Mouse (Mus musculus) kidney, postnatal 4 days (tissue): ENCODE data around the gene Pygm.

Experiments used
- DNase-seq, 2 experiments: peaks; one replicate each; pipeline ENCODE4 v3.0.0; 2021; ENCODE audit warnings: mixed read lengths in 2 of 2

Gene Pygm

GRCm38 (mm10) chr19:6354030-6354429, 30.2 kb upstream of the Pygm start:
- DNase-seq: no peak

DNA sequence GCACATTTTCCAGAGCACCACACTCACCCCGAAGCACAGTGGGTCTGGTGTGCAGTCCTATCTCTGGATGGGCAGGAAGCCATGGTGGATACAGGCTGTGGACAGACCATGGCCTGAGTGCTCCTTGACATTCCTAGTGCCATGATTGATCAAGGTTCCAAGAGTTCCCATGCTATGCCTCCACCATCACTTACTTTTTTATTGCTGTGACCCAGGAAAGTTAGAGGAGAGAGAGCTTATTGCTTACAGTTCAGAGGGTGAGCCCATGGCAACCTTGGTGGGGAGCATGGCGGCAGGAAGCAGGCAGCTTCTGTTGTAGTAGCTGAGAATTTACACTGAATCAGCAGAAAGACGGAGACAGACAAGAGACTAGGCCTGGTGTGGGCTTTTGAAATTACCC, 22.9 kb upstream of the Pygm start:
- DNase-seq: no peak

DNA sequence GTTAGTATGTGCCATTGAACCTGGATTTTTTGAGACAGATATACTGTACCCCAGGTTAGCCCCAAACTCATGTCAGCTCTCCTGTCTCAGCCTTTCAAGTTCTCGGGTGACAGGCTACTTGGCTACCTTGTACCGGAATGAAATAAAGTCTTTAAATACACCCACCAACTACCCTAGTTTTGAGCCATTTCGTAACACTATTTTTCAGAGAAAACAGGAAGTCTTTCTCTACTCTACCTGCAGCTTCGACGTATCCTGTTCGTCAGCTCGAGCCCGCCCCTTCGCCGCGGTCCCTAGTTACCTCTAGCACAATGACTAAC, 21.1 kb upstream of the Pygm start:
- no peak for DNase-seq

DNA sequence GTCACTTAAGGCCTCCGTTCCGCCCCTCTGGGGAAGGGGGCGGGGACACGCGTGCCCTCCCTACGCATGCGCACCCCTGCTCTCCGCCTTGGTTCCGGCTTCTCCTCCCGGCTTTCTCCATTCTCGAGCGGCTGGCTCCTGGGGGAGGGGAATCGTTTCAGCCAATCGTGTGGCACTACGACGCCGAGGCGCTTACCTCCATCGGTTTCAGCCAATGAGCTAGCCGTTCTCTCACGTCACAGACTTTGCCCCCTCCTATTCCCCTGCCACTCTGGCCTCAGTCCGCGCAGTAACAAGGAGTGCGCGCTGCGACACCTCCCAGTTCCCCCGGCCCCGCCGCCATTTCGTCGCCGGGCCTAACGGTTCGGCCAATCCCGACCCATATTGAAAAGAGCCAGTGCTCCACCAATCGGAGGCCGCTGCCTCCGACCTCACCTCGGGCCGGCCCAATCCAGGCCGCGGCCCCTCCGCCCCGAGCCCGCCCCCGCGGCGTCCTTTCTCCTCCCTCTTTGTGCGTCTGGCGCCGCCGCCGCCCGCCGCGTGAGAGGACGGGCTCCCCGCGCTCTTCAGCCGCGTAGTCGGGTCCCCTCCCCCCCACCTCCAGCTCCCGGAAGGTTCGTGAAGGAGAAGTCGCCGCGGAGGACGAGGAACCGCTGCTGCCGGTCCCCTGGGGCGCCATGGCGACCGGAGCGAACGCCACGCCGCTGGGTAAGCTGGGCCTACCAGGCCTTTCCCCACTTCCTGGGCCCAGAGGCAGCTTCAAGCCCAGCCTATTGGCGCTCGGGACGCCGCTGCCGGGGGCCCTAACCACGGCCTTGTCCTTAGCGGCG, 20.6 kb upstream of the Pygm start, which contains the start of gene Sf1:
TSS of gene Sf1 (plus strand) at position 280 of the 830 bp plus-strand sequence.
- DNase-seq: peak; percentile 99 to 100

GRCm38 (mm10) chr19:6364317-6364725, 19.9 kb upstream of the Pygm start:
- peak; percentile 94 to 96 for DNase-seq

GRCm38 (mm10) chr19:6364842-6365241, 19.4 kb upstream of the Pygm start:
- DNase-seq: no peak

DNA sequence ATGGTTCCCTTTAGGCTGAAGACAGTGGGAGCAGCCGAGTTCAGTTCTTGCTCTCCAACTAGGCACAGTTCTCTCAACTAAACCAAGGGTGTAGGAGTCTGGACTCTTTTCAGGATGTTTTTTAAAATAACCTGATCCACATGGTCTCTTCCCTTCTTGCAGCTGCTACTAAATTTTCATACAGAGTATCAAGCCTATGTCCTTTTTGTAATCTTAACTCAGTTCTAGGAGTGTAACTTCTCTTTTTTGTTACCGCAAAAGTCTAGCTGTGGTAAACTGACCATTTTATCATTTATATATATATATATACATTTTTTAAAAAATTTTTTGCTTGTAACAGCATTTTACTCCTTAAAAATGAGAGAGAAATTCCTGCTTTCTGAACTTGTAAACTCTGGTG, 14.0 kb upstream of the Pygm start:
- DNase-seq: no peak

DNA sequence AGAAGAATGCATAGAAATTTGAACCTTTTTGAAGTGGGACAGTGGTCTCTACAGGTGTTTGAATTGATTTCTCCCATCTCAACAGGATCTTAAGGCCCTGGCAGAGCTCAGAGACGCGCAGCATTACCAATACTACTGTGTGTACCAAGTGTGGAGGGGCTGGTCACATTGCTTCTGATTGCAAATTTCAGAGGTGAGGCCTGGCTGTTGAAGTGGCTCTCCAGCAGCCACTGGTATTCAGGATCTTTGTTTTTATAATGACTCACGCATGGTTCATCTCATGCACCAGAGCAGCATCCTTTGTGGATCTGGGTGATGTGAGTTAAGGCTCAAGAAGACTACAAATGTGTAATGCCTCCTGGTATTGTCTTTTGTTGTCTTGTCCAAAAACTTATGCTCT, 11.8 kb upstream of the Pygm start:
- DNase-seq: no peak

- DNase-seq: peak; percentile 95 to 96
Measured at GRCm38 (mm10) chr19:6373539-6374400, 10.4 kb upstream of the Pygm start.

DNA sequence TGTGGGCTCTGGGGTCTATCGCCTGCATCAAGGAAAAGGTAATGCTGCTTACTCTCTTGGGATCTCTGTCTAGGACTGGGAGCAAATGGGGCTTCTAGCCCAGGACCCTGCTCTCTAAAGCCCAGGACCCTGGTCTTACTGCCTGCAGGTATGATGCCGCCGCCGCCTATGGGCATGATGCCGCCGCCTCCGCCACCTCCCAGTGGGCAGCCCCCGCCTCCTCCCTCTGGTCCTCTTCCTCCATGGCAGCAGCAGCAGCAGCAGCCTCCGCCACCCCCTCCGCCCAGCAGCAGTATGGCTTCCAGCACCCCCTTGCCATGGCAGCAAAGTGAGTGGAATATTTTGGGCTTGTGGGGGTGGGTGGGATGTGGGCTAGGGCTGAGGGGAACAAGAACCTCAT, 9.6 kb upstream of the Pygm start:
- no peak for DNase-seq

DNA sequence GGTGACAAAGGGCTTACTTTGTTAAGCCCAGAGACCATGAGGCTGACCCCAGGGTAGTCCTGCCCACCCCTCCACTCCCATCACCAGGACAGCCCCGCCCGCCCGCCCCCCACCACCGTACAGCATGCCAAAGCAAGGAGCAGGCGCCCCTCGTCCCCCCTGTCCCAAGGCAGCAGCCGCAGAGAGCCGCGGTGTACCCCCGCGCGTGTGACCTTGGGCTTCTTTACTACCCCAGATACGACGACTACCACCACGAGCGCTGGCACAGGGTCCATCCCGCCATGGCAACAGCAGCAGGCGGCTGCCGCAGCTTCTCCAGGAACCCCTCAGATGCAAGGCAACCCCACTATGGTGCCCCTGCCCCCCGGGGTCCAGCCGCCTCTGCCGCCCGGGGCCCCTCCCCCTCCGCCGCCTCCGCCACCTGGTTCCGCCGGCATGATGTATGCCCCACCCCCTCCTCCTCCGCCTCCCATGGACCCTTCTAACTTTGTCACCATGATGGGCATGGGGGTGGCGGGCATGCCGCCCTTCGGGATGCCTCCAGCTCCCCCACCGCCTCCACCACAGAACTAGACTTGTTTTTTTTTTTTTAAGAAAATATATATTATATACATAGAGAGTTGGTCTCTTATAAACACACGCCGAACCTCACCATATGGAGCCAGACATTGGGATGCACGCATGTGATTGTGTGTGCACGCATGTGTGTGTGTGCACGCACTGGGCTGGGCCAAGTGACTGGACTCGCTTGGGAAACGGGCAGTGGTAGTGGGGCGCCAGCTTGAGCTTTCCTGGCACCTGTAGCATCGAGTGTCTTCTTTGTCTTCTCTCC, 8.6 kb upstream of the Pygm start:
- DNase-seq: no peak

GRCm38 (mm10) chr19:6376255-6376564, 8.0 kb upstream of the Pygm start:
- peak; percentile 83 to 86 for DNase-seq

DNA sequence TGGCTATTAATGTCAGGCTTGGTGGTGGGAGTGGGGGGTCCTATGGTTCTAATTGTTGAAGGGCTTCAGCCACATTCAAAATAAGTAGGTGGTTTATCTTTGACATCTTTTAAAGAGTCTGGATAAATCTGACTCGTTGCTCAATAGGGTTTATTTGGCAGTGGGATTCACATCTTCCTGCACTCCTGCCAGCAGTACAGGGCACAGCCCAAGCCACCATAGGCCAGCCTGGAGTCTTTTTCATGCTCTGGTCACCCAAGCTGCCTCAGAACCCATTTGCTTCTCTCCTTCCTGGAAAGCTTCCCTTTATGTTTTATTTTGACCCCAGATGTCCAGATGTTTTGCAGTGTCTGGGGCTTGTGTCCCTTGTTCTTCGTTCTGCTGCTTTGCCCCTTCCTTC, 7.6 kb upstream of the Pygm start:
- DNase-seq: no peak

DNA sequence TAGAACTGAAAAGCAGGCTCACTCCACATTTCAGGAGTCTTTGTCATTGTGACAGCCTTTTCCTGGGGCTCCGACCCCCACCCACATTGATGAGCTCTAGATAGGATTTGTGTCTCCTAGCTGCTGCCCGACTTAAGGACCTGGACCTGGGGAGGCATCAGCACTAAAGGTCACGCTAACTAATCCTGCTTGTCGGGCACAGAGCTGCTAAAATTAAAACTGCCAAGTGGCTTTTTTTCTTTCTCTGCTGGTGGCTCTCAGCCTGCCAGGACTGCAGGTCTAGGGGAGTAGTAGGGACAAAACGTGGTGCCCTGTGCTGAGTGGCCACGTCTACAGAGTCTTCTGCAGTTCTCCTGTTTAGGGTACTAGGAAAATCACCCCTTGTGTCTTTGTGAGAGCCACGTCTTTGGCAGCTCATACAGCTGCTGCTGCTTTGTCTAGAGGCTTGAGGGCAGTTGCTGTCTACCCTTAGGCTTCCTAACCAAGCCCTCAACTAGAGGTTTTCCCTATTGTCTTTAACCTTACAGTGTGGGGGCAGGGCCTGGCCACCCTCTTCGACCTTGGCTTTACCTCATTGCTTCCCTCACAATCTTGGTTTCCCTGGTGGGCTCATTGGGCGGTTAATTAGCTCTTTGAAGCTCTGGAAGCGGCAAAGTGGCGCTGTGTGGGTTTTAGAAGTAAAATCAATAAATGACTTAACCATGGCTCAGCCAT, 6.7 kb upstream of the Pygm start:
- DNase-seq: no peak

GRCm38 (mm10) chr19:6380411-6381166, 3.6 kb upstream of the Pygm start:
- no peak for DNase-seq

GRCm38 (mm10) chr19:6381238-6381637, 3.0 kb upstream of the Pygm start:
- DNase-seq: no peak

GRCm38 (mm10) chr19:6382323-6382924, 1.8 kb upstream of the Pygm start:
- no peak for DNase-seq

- DNase-seq: peak; percentile 27 to 30
Measured at GRCm38 (mm10) chr19:6383470-6383869, 729 bp upstream of the Pygm start.

GRCm38 (mm10) chr19:6384954-6385353, 755 bp downstream of the Pygm start:
- no peak for DNase-seq

GRCm38 (mm10) chr19:6385419-6385818, 1.2 kb downstream of the Pygm start:
- DNase-seq: no peak

GRCm38 (mm10) chr19:6385821-6386220, 1.6 kb downstream of the Pygm start:
- DNase-seq: no peak
